ENCODE assay signal across 8 mouse cellular contexts in the genomic region with DNA sequence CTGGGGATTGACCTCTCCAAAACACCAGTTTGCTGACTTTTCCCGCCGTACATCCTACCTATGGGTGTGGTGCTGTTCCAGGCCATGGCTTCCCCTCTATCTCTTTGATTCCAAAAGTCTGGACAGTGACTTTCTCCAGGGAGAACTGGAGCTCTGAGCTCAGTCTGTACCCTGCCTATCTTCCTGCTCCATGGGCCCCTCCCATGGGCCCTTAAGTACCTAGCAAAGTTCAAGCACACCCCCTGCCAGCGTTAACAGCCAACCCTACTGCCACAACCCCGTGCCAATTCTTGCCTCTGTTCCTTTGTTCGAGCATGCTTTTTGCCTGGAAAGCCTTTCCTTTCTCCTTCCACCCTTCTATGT. TPM values are rescaled to one million over a fixed set of nuclear protein-coding genes. Genes with fewer than 3 reads are reported as not detected.
DNase-seq lines count a peak whose midpoint lies in the region; ATAC-seq and TF ChIP-seq lines count a peak whose summit lies in the region.

No protein-coding gene starts in this region.

- WGBS in liver, embryonic 13.5 days (ENCODE audit: insufficient replicate concordance) = 31% methylated on average over 5 of the region's 5 CpGs
- WGBS in stomach, postnatal 0 days = 27% methylated on average over 5 of the region's 5 CpGs

- no peaks in the 10 kb centered on the region for H3K27me3 ChIP-seq in testis, adult 2 months (ENCODE audit: control insufficient read depth, insufficient read depth, low read length)
- no peaks in the 10 kb centered on the region for H3K27me3 ChIP-seq in liver, embryonic 13.5 days
- H3K27me3 ChIP-seq in stomach, postnatal 0 days (ENCODE audit: control insufficient read depth, insufficient read depth, low read length) = no peaks in the 10 kb centered on the region

- H3K9me3 ChIP-seq in liver, embryonic 13.5 days (replicated peaks) = no peaks in the 10 kb centered on the region
- no peaks in the 10 kb centered on the region for H3K9me3 ChIP-seq in stomach, postnatal 0 days (ENCODE audit: control insufficient read depth, low read length)

- no peak for DNase-seq in cerebellum, postnatal 25 days
- DNase-seq in testis, postnatal 10 days (ENCODE audit: low spot score) = no peak
- no peak for DNase-seq in liver, embryonic 13.5 days
- DNase-seq in stomach, postnatal 0 days (ENCODE audit: low spot score) = no peak
- no peak for DNase-seq in Muller cell, postnatal 12 days (ENCODE audit: inconsistent ontology term)
- DNase-seq in gastrocnemius, adult 8-10 months (ENCODE audit: low spot score in 2 of 2) = no peak

- peaks cover 9% of the 10 kb centered on the region for H3K4me1 ChIP-seq in testis, adult 2 months (ENCODE audit: control insufficient read depth, insufficient read depth, low read length)
- peaks cover 55% of the 10 kb centered on the region for H3K4me1 ChIP-seq in liver, embryonic 13.5 days (replicated peaks)
- H3K4me1 ChIP-seq in stomach, postnatal 0 days (replicated peaks; ENCODE audit: control insufficient read depth, insufficient read depth) = peaks cover 4% of the 10 kb centered on the region; the same call in 1 of the 2 replicates

- H3K9ac ChIP-seq in liver, embryonic 13.5 days = peak overlapping the region; percentile 88
- H3K9ac ChIP-seq in stomach, postnatal 0 days (ENCODE audit: low read length) = peak overlapping the region; percentile 73

- TF ChIP-seq POLR2A in testis, adult 2 months (IDR thresholded peaks at IDR 0.05; ENCODE audit: control insufficient read depth, low read depth, low read length) = no peak

- H3K27ac ChIP-seq in testis, adult 2 months (ENCODE audit: control insufficient read depth, insufficient read depth, low read depth, low read length) = peak overlapping the region; percentile 58
- H3K27ac ChIP-seq in liver, embryonic 13.5 days = peak overlapping the region; percentile 92
- H3K27ac ChIP-seq in stomach, postnatal 0 days (replicated peaks) = peak overlapping the region; percentile 75

- no peak for TF ChIP-seq EP300 in stomach, postnatal 0 days (optimal IDR thresholded peaks at IDR 0.05)

- H3K4me2 ChIP-seq in liver, embryonic 13.5 days = peak overlapping the region; percentile 91
- H3K4me2 ChIP-seq in stomach, postnatal 0 days (replicated peaks; ENCODE audit: low read depth) = peak overlapping the region; percentile 98

- peak; percentile 15; the same call in 1 of the 2 replicates for ATAC-seq in cerebellum, adult (ENCODE audit: insufficient number of reproducible peaks, low FRiP score, low TSS enrichment)
- ATAC-seq in liver, embryonic 13.5 days (ENCODE audit: low read depth) = peak; percentile 43
- no peak; the same call in 1 of the 2 replicates for ATAC-seq in stomach, postnatal 0 days (ENCODE audit: low FRiP score, low TSS enrichment)

- no peak for TF ChIP-seq CTCF in testis, adult 2 months (IDR thresholded peaks at IDR 0.05; ENCODE audit: control insufficient read depth, insufficient read depth, insufficient replicate concordance, low read depth, low read length)
- TF ChIP-seq CTCF in stomach, postnatal 0 days (IDR thresholded peaks at IDR 0.05; ENCODE audit: low read depth) = no peak

- H3K36me3 ChIP-seq in testis, adult 2 months (ENCODE audit: control insufficient read depth, insufficient read depth, low read length) = peaks cover 2% of the 10 kb centered on the region
- H3K36me3 ChIP-seq in liver, embryonic 13.5 days = peaks cover 37% of the 10 kb centered on the region
- H3K36me3 ChIP-seq in stomach, postnatal 0 days (ENCODE audit: control insufficient read depth, insufficient read depth, low read length) = no peaks in the 10 kb centered on the region; the same call in 1 of the 2 replicates

- H3K4me3 ChIP-seq in testis, adult 2 months (ENCODE audit: control insufficient read depth, low read depth, low read length) = peak overlapping the region; percentile 98
- peak overlapping the region; percentile 81 for H3K4me3 ChIP-seq in liver, embryonic 13.5 days (replicated peaks)
- peak overlapping the region; percentile 66 for H3K4me3 ChIP-seq in stomach, postnatal 0 days (ENCODE audit: low read depth, low read length)

RNA-seq across cellular contexts. Expression of gene Dsn1, which starts 0.3 kb away (rescaled TPM):
- polyA plus RNA-seq in testis, adult 2 months (2012; rRNA removed) = 20.9 and 25.9 TPM in 2 replicates
- 29.7 and 37.3 TPM in 2 replicates for polyA plus RNA-seq in liver, embryonic 13.5 days (2015; fragmentation: Nextera tagmentation; extraction: Ambion mirVana)
- polyA plus RNA-seq in stomach, postnatal 0 days (2015; fragmentation: Nextera tagmentation; extraction: Ambion mirVana) = 7.9 and 8.6 TPM in 2 replicates
- total RNA-seq in gastrocnemius, adult 8-10 months (2022) = 1 to 10 TPM; 2.2 to 2.5 (median 2.3) TPM

RNA-seq across cellular contexts. Expression of gene Ndrg3, which starts 15.4 kb away (rescaled TPM):
- polyA plus RNA-seq in testis, adult 2 months (2012; rRNA removed) = 344 and 368 TPM in 2 replicates
- 41.1 and 45.2 TPM in 2 replicates for polyA plus RNA-seq in liver, embryonic 13.5 days (2015; fragmentation: Nextera tagmentation; extraction: Ambion mirVana)
- 21.1 and 22.4 TPM in 2 replicates for polyA plus RNA-seq in stomach, postnatal 0 days (2015; fragmentation: Nextera tagmentation; extraction: Ambion mirVana)
- total RNA-seq in gastrocnemius, adult 8-10 months (2022) = 10 to 100 TPM; 29.0 to 35.6 (median 31.3) TPM
